Mouse (Mus musculus) stomach, embryonic 15.5 days (tissue): ENCODE measurements at regions not wholly inside any gene's neighbourhood (a gene's known extent, or its start where the extent isn't known, plus 50 kb on each side); places are given as distances from the start of the nearest gene placed in this dataset.
"Not testable (repeated sequence)": the region's sequence is repeated elsewhere in the genome, so short reads cannot be mapped to it uniquely, and the experiment has no call there.

Experiments used
- ATAC-seq: fragments of 200-750 bp; cut with Nextera tagmentation; 2 replicates; pipeline ENCODE4 v1.8.0; 2017; ENCODE audit warnings: low read depth, moderate number of reproducible peaks, moderate TSS enrichment; ENCODE audit not compliant: insufficient read depth, low FRiP score
- H3K27ac ChIP-seq: fragments of 300-500 bp; sonication (generic); 2 replicates; pipeline ENCODE4 v1.5.1; 2015; ENCODE audit warnings: mild to moderate bottlenecking, inconsistent platforms
- H3K27me3 ChIP-seq: fragments of 300-500 bp; sonication (generic); replicated peaks from 2 replicates; pipeline ENCODE4 v1.6.1; 2015; ENCODE audit warnings: inconsistent platforms
- H3K36me3 ChIP-seq: fragments of 300-500 bp; sonication (generic); 2 replicates; pipeline ENCODE4 v1.6.1; 2015; ENCODE audit warnings: inconsistent platforms
- H3K4me1 ChIP-seq: fragments of 300-500 bp; sonication (generic); 2 replicates; pipeline ENCODE4 v1.6.1; 2015; ENCODE audit warnings: inconsistent platforms
- H3K4me2 ChIP-seq: fragments of 300-500 bp; sonication (generic); 2 replicates; pipeline ENCODE4 v1.6.1; 2015; ENCODE audit warnings: mild to moderate bottlenecking, inconsistent platforms
- H3K4me3 ChIP-seq: fragments of 300-500 bp; sonication (generic); replicated peaks from 2 replicates; pipeline ENCODE4 v1.5.1; 2015; ENCODE audit warnings: inconsistent platforms
- H3K9ac ChIP-seq: fragments of 300-500 bp; sonication (generic); 2 replicates; pipeline ENCODE4 v1.6.1; 2015; ENCODE audit warnings: inconsistent platforms
- H3K9me3 ChIP-seq: fragments of 300-500 bp; sonication (generic); 2 replicates; pipeline ENCODE4 v1.6.1; 2016; ENCODE audit warnings: inconsistent platforms
- WGBS: fragments of 180-500 bp; shearing (Covaris S2); methylation state at CpG from one replicate; pipeline ENCODE4 v1.1.7; 2015; 5-methylcytosine and 5-hydroxymethylcytosine counted together

DNA sequence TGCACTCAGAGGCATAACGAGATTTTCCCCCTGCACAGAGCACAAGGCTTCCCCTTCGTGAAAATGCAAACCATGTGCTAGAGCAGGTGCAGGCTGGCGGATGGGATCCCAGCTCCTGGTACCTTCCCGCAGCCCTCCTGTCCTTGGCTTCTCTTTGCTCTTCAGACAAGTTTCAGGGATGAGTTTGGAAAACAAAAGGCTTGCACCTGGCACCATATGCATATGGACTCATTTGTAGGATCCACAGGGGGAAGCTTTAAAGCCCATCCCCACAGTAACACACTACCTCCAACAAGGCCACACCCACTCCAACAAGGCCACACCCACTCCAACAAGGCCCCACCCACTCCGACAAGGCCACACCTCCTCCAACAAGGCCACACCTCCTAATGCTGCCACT, 663.9 kb upstream of the Gm19410 start:
- 75% methylated on average over 5 of the region's 5 CpGs for WGBS
- Histone ChIP-seq H3K4me3 (no peak overlapping the region), H3K27ac (no peak overlapping the region), H3K4me2 (no peak overlapping the region), H3K9ac (no peak overlapping the region), H3K36me3 (no peaks in the 10 kb centered on the region), H3K9me3 (no peaks in the 10 kb centered on the region), H3K4me1 (no peaks in the 10 kb centered on the region), H3K27me3 (no peaks in the 10 kb centered on the region)
- ATAC-seq: 0 out of 2 replicates have a peak, but pooled peaks have one; percentile 27

DNA sequence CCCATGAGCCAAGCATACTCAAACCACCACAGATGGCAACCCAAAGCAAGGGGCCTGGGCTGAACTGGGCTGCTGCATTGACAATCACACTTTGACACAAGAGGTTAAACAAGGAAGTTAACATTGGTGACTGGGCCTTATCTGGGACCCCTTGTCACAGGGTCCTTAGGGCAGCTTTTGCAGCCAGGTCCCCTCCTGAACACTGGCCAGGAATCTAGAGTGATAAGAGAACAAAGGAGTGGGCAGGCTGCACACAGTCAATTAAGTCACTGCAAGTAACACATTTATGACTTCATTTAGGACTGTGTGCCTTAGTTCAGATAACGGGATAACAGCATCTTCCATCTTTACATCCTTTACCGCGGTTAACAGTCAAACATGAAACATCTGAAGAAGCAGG, 663.5 kb upstream of the Gm19410 start:
- H3K9me3 ChIP-seq, H3K9ac ChIP-seq, H3K27ac ChIP-seq, H3K4me3 ChIP-seq, H3K4me1 ChIP-seq, H3K27me3 ChIP-seq, H3K36me3 ChIP-seq, H3K4me2 ChIP-seq: not testable (repeated sequence)
- 67% methylated on average over 3 of the region's 3 CpGs for WGBS
- peak; percentile 19; the same call in 1 of the 2 replicates for ATAC-seq

DNA sequence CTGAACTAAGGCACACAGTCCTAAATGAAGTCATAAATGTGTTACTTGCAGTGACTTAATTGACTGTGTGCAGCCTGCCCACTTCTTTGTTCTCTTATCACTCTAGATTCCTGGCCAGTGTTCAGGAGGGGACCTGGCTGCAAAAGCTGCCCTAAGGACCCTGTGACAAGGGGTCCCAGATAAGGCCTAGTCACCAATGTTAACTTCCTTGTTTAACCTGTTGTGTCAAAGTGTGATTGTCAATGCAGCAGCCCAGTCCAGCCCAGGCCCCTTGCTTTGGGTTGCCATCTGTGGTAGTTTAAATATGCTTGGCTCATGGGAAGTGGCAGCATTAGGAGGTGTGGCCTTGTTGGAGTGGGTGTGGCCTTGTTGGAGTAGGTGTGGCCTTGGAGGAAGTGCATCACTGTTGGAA, 661.1 kb upstream of the Gm19410 start:
- not testable (repeated sequence) for H3K27me3 ChIP-seq, H3K4me1 ChIP-seq, H3K36me3 ChIP-seq, H3K9me3 ChIP-seq, H3K4me3 ChIP-seq, H3K9ac ChIP-seq, H3K27ac ChIP-seq, H3K4me2 ChIP-seq
- peak; percentile 88 for ATAC-seq

- H3K9ac ChIP-seq: no peak overlapping the region
- no peak overlapping the region for H3K4me2 ChIP-seq
- H3K27me3 ChIP-seq: no peaks in the 10 kb centered on the region
- no peak overlapping the region for H3K27ac ChIP-seq
- no peaks in the 10 kb centered on the region for H3K4me1 ChIP-seq
- no peak overlapping the region for H3K4me3 ChIP-seq
- 77% methylated on average over 27 of the region's 27 CpGs for WGBS
- H3K9me3 ChIP-seq: no peaks in the 10 kb centered on the region
- ATAC-seq: no peak
- H3K36me3 ChIP-seq: no peaks in the 10 kb centered on the region
Observed at GRCm38 (mm10) chr8:35109506-35110217, 655.9 kb upstream of the Gm19410 start.

DNA sequence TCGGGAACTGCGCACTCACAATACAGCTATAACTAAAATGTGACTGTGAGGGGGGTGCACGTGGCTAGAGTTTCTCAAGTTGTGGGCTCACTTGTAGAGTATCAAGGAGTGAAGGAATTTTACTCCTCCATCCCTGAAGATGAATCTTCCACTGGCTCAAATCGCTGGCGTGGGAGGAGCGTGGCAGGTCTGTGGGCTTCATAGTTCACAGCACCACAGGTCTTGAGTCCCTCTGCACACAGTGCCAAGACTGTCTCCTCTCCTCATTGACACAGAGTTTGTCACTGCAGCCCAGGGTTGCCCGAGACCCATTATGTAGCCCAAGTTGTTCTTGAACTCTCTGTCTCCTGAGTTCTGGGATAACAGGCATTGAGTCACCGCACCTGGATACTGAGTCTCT, 655.3 kb upstream of the Gm19410 start:
- ATAC-seq: no peak
- Histone ChIP-seq H3K4me3 (no peak overlapping the region), H3K27me3 (no peaks in the 10 kb centered on the region), H3K4me1 (no peaks in the 10 kb centered on the region), H3K36me3 (no peaks in the 10 kb centered on the region), H3K4me2 (no peak overlapping the region), H3K9ac (no peak overlapping the region), H3K27ac (no peak overlapping the region), H3K9me3 (no peaks in the 10 kb centered on the region)
- 91% methylated on average over 8 of the region's 8 CpGs for WGBS

GRCm38 (mm10) chr8:35111130-35111529, 654.5 kb upstream of the Gm19410 start:
- Histone ChIP-seq H3K4me2 (no peak overlapping the region), H3K27ac (no peak overlapping the region), H3K4me1 (no peaks in the 10 kb centered on the region), H3K4me3 (no peak overlapping the region), H3K9ac (no peak overlapping the region), H3K9me3 (no peaks in the 10 kb centered on the region), H3K36me3 (no peaks in the 10 kb centered on the region), H3K27me3 (no peaks in the 10 kb centered on the region)
- no peak for ATAC-seq
- 51% methylated on average over 7 of the region's 7 CpGs for WGBS

DNA sequence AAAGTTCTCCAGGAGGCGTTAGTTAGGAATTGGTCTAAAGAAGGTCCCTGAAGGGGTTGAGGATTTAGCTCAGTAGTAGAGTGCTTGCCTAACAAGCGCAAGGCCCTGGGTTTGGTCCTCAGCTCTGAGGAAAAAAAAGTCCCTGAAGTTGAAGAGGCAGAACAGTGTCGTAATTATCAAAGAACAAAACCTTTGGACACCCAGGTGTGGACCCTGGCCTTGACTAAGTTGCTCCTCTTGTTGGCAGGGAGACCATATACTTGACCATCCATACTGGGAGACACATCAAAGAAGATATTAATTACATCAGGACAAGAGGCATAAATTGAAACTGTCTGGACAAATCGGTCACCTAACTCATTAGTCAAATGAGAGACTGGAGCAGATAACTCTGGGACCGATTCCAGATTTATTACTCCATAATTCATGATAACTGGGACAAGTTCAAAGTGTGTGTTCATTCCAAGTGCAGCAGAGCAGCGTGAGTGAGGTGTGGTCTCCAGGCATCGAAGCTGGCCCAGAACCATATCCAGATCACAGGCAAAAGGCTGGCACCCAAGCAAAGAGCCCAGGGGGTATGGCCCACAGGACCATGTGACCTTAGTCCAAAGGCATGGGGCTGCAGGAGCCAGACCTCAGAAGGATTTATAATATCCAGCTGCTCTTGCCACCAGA, 652.9 kb upstream of the Gm19410 start:
- H3K27me3 ChIP-seq: no peaks in the 10 kb centered on the region
- H3K4me3 ChIP-seq: no peak overlapping the region
- H3K4me1 ChIP-seq: no peaks in the 10 kb centered on the region
- H3K4me2 ChIP-seq: no peak overlapping the region
- ATAC-seq: no peak
- H3K36me3 ChIP-seq: no peaks in the 10 kb centered on the region
- 71% methylated on average over 7 of the region's 7 CpGs for WGBS
- H3K27ac ChIP-seq: no peak overlapping the region
- no peak overlapping the region for H3K9ac ChIP-seq
- no peaks in the 10 kb centered on the region for H3K9me3 ChIP-seq

DNA sequence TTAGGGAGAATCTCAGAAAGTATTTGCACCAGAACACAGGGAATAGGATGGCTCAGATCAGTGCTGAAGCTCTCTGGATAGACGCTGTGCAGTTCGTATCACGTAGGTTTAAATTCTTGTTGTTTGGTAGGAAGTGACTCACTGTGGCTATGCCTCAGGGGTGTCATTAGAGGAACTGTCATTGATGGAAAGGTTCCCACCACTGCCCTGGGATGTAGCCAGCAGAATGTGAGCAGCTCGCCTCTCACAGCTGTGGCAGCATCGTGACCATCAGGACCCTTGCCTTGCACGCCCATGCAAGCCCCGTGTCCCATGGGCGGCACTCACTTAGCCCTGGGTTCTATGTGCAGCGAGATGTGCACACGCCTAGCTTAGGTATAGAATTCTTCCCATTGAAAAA, 651.6 kb upstream of the Gm19410 start:
- WGBS: 63% methylated on average over 10 of the region's 10 CpGs
- Histone ChIP-seq H3K4me1 (no peaks in the 10 kb centered on the region), H3K9ac (no peak overlapping the region), H3K27ac (no peak overlapping the region), H3K4me2 (no peak overlapping the region), H3K4me3 (no peak overlapping the region), H3K27me3 (no peaks in the 10 kb centered on the region), H3K9me3 (no peaks in the 10 kb centered on the region), H3K36me3 (no peaks in the 10 kb centered on the region)
- ATAC-seq: no peak

GRCm38 (mm10) chr8:35120612-35121011, 645.0 kb upstream of the Gm19410 start:
- H3K27ac ChIP-seq: no peak overlapping the region
- 61% methylated on average over 5 of the region's 5 CpGs for WGBS
- H3K4me2 ChIP-seq: no peak overlapping the region
- no peaks in the 10 kb centered on the region for H3K36me3 ChIP-seq
- H3K27me3 ChIP-seq: no peaks in the 10 kb centered on the region
- no peak overlapping the region for H3K9ac ChIP-seq
- no peaks in the 10 kb centered on the region; the same call in 1 of the 2 replicates for H3K4me1 ChIP-seq
- H3K4me3 ChIP-seq: no peak overlapping the region
- no peak for ATAC-seq
- H3K9me3 ChIP-seq: no peaks in the 10 kb centered on the region

DNA sequence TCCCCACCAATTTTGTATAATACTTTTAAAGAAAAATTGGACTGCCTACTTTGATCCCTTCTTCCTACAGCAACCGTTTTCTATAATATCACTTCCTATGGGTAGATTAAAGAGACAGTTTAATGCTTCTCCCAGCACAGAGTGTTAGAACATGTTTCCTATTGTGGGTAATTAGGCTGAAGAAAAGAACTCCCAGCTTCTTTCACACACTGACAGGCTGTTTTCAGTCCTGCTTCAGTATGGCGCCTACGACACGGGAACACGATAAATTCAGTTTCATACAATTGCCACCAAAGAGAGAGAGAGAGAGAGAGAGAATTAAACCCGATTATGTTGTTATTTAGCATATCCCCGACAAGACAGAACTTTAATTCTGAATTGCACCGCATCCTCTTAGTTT, 644.5 kb upstream of the Gm19410 start:
- Histone ChIP-seq H3K36me3 (no peaks in the 10 kb centered on the region), H3K4me2 (no peak overlapping the region), H3K9ac (no peak overlapping the region), H3K27ac (no peak overlapping the region), H3K27me3 (no peaks in the 10 kb centered on the region), H3K4me3 (no peak overlapping the region), H3K9me3 (no peaks in the 10 kb centered on the region), H3K4me1 (no peaks in the 10 kb centered on the region; the same call in 1 of the 2 replicates)
- WGBS: 88% methylated on average over 8 of the region's 8 CpGs
- ATAC-seq: no peak

DNA sequence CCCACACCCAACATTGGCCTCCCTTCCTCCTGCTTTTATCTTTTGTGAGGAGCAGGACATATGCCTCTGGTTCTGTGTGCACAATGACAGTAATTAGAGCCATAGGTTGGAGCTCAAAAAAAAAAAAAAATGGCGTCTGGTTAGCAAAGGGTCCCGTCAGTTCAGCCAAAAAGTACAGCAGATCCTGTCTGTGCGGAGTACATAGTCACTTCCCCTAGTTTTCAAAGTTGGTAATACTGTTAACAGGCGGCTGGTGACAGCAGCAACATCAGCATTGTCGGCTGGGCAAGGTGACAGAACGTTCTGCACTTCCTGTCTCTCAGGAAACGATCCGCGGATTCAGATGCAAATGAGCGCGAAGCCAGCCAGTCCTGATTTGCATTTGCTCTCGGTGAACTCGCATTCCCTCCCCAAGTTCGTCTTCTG, 642.4 kb upstream of the Gm19410 start:
- H3K4me1 ChIP-seq: no peaks in the 10 kb centered on the region; the same call in 1 of the 2 replicates
- 11% methylated on average over 14 of the region's 14 CpGs for WGBS
- ATAC-seq: no peak
- no peaks in the 10 kb centered on the region for H3K9me3 ChIP-seq
- no peaks in the 10 kb centered on the region for H3K36me3 ChIP-seq
- no peak overlapping the region for H3K9ac ChIP-seq
- H3K27me3 ChIP-seq: no peaks in the 10 kb centered on the region
- peak overlapping the region; percentile 45 for H3K4me2 ChIP-seq
- peak overlapping the region; percentile 16 for H3K4me3 ChIP-seq
- H3K27ac ChIP-seq: no peak overlapping the region

- Histone ChIP-seq H3K9me3 (no peaks in the 10 kb centered on the region), H3K27me3 (no peaks in the 10 kb centered on the region), H3K9ac (no peak overlapping the region), H3K36me3 (no peaks in the 10 kb centered on the region), H3K27ac (no peak overlapping the region), H3K4me3 (no peak overlapping the region), H3K4me1 (no peaks in the 10 kb centered on the region; the same call in 1 of the 2 replicates), H3K4me2 (no peak overlapping the region)
- ATAC-seq: no peak
- 77% methylated on average over 3 of the region's 3 CpGs for WGBS
Observed at GRCm38 (mm10) chr8:35125179-35125578, 640.4 kb upstream of the Gm19410 start.
